Mouse (Mus musculus): ENCODE data around the gene Anp32b.

Gene Anp32b

DNA sequence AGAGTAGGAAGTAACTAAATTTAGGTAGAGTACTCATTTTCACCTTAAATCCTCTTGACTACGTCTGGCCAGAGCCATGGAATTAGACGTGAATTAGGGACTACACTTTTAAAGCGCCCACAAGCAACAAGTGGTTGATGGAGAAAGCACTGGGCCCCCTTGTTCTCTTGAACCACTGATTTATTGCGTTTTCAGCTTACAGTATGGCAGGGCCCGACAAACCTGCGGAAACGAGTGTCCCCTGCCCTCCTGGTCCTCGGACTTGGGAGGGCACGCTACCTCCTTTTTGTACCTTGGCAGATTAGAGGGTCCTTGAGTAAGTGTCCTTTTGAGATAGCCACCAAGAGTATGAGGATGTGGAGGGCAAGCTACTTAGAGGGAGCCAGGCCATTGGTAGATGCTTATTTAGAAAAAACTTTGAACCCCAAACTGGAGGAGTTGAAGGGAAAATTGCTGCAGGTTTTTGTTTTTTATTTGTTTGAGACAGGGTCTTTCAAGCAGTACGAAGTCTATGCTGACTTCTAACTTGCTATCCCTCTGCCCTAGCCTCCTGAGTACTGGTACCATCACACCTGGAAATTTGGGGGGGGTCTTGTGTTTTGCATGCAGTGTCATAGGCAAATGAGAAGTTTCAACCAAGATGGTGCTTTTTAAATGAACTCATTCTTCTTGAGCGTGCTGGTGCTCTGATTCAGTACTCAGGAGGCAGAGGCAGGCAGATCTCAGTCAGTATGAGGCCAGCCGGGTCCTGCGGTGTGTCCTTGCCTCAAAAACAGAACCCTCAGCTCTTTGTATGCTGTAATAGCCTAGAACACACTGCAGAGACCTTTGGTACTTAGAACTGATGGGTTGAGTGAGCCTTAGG lies 2.4 kb downstream of the Anp32b start:
- no peak for DNase-seq (ENCODE audit: low read depth)

DNA sequence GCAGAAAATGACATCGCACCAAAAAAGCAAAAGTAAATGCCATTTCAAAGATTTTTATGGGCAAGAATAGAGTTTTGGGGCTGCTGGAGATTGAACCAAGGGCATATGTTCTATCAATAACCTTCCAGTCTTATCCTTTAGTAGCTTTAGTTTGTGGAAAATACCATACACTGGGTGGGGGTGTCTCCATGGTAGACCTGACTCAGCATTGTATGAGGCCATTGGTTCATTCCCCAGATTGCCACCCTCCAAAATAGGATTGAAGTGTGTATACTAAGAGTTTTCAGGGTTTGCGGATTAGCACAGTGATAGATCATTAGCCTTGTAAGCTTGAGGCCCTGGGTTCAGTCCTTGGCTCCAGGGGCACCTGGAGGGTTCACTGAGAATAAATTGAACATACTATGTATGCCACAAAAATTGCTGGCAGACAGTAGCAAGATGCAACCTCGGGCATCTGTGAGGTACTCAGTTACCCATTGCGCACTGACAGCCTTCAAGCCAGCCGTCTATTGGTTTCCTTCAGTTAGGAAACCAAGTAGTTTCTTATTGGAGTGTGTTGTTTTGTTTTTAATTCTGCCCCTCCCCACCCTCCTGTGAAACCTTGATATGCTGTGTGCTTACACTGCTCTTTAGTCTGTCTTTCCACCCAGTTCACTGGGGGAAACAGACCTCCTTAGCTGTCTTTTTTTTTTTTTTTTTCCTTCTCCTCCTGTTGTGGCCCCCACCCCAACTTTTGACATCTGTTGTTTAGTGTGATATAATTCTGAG lies 3.6 kb downstream of the Anp32b start:
- peak; percentile 50 for DNase-seq (ENCODE audit: low read depth)

DNA sequence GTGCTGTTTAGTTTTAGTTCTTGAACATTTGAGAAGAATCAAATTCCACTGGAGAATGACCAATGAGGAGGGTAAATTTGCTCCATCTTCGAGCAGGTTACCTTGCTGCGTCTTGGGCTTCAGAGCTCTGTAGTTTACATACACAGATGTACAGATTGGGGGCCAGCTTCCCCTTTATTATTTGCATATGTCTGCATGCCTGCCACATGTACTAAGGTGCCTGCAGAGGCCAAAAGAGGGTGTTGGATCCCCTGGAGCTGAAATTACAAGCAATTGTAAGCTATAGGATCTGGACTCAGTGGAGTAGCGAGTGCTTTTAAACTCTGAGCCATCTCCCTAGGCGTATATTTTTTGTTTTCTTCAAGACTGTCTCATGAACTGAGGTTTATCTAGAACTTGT lies 6.1 kb downstream of the Anp32b start:
- no peak for DNase-seq (ENCODE audit: low read depth)

DNA sequence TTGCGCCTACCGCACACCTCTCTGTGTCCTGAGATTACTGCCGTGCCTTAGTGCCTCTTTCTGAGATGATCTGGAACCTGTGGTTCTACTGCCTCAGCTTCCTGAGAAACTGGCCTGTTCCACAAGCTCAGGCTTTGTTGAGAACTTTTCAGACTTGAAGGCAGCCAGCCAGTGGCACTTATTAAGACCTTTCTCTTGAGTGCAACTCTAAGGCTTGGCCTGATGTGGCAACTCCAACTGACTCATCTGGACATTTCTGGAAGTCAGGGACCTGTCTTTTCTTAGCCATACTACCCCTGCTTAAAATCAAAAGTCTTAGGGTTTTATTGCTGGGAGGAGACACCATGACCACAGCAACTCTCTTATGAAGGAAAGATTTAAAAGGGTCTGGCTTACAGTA lies 6.5 kb downstream of the Anp32b start:
- DNase-seq (ENCODE audit: low read depth) = no peak

DNA sequence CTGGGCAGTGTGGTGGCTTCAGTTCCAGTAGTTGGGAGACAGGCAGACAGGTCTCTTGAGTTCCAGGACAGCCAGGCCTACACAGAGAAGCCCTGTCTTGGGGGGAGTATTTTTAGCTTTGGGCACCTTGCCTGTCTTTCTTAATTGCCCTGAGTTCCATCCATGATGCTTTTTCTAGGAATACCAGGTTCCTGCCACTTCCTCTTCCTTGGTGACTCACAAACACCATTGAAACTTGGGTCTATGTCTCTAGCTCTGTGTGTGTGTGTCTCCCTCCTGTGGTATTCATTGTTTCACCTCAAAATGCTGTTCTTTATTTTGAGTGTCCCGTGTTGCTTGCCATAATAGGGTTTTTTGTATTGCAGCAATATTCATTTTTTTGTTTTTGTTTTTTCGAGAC lies 7.7 kb downstream of the Anp32b start:
- no peak for DNase-seq (ENCODE audit: low read depth)

DNA sequence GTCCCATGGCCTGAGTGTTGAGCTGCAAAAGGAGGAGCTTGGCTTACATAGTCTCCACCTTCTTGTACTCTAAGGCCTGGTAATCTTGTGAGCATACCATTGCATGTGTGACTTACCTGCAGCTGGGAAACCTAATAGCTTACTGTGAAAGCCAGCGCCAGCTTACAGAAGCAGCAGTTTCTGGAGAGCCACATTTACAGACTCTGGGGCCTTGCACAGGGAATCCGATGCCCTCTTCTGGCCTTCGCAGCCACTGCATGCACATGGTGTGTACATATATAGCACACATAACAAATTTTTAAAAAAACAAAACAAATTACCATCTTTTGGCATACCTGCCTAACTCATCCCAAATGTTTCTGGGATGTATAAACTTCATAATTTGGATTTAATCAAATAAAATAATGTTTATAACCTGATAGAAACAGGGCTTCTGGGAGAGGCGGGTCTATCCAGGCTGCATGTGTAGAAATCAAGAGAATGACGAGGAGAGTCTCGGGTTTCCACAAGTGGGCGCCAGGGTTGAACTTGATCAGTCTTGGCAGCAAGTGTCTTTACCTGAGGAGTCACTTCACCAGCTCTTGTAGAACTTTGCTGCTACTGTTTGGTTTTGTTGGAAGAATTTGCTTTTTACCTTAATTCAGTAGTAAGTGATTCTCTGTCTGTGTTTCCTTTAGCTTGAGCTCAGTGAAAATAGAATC lies 12.6 kb downstream of the Anp32b start:
- peak; percentile 70 for DNase-seq (ENCODE audit: low read depth)

DNA sequence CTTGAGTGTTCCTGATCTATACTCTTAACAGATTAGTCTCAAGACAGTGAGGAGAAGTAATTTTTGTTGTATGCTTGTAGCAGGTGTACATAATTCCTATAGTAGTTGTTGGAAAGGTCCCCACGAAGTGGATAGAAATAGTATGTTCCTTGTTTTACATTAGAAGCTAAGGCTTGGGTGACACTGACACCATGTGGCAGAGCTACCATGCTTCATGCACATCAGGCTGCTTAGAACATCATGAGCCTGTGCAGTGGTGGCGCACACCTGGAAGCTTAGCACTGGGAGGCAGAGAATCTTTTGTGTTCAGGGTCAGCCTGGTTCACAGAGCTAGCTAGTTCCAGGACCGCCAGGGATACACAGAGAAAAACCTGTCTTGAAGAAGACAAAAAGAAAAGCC lies 15.0 kb downstream of the Anp32b start:
- DNase-seq (ENCODE audit: low read depth) = peak; percentile 47

DNA sequence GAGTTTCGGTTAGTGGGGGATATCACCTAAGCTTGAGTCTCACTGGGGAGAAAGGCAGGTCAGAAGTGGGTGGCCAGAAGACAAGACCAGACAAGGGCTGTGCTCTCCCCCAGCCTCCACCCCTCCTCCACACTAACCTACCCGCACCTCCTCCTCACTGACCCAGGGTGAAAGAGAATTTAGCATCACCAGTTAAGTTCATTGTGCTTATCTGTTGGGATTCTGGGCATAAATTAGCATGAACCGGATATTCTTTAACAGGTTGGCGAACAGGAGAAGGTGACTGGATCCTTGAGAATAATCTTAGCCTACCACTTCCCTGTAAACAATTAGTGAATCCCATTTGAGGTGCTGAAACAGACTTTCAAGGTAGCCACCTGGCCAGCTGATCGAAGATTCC lies 24.4 kb downstream of the Anp32b start:
- no peak for DNase-seq (ENCODE audit: low read depth)

DNA sequence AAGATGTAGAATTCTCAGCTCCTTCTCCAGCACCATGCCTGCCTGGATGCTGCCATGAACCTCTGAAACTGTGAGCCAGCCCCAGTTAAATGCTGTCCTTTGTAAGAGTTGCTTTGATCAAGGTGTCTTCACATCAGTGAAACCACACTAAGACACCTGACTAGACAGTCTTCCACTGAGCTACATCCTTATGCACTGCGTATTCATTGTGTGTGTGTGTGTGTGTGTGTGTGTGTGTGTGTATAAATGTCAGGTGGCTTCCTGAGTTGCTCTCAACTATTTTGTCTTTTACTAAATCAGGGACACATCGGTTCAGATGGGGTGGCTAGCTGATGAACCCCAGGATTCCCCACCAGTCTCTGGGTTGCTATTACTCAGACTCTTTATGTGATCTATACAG lies 28.4 kb downstream of the Anp32b start:
- DNase-seq (ENCODE audit: low read depth) = peak; percentile 69

DNA sequence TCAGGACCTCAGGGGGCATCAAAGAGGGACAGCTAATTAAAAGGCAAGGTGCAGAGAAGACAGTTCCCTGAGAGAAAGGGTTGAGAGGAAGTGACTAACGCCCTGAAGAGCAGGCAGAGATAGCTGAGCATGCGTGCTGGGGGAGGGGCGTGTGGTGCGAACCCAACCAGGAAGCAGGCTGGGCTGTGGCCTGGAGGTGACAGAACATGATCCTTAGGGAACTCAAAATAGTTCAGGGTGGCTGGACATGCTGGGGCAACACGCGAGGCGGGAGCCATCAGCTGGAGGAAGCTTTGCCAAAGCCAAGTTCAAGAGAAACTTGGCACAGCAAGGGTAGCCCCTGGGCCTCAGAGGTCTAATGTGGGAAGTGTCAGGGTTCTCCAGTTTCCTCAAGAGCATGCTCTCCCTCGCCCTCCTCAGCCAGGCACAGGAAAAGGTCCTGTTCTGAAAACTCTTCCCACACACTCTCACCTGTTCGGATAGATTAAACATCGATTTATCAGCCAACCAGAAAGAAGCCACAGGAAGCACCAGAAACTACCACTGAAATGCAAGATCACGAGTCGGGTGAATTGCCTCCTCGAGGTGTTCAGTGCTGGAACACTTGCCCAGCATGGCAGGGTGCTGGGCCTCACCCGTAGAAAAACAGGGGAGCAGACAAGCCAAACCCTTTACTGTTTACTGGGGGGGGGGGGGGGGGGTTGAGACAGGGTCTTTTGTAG lies 35.2 kb downstream of the Anp32b start:
- DNase-seq (ENCODE audit: low read depth) = peak; percentile 88

DNA sequence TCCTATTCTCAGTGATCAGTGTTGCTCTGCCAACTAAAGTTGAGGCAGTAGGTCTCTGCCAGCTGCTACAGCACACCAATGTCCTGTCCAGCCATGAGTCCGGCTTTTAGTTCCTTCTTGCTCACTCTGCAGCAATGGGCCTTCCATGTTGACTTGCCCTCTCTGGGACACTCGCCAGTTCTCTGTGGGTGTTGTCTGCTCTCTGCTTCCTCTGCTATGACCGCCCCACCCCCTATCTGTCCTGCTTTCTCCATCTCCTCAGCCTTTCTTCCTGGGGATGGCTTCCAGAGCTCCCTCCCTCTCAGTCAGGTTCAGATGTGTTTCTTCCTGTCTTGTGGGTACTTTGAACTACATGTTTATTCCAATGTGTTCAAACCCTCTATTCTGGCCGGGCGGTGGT lies 36.6 kb downstream of the Anp32b start:
- DNase-seq (ENCODE audit: low read depth) = no peak

DNA sequence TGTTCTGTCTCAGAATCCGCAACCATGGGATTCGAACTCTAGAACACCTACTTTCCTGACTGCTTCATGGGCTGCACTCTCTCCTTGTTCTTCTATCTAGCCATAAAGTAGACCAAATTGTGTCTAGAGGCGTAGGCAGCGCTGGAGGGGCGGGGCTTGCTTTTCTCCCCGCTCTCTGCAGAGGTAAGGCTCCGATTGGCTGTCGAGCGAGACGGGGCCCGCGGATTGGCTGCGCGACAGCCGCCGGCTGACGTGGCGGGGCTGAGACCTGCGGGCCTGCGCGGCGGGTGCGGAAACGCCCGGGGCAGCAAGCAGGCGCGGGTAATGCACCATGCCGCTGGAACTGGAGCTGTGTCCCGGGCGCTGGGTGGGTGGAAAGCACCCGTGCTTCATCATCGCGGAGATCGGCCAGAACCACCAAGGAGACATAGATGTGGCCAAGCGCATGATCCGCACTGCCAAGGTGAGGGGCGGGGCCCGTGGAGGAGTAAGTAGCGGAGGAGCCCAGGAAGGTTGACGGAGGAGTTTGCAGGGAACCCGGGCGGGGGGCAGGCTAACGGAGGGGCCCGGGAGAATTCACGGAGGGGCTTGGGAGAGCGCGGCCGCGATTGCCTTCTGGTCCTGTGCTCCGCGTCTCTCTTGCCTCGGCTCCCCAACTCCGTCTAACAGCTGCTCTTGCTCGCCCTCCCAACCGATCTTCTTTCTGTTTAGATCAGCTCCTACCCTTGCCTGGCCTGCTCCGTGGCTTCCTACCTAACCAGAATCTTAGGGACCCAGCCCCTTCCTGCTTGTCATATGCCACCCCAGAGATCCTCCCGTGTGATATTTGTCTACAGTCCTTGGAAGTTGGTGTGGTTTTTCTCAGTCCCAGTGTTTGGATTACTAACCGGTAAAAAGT lies 38.6 kb downstream of the Anp32b start, which contains the start of gene Nans:
Gene Nans, plus strand, starts transcription at position 221 of the 898 bp plus-strand sequence.
- peak; percentile 96 for DNase-seq (ENCODE audit: low read depth)

DNA sequence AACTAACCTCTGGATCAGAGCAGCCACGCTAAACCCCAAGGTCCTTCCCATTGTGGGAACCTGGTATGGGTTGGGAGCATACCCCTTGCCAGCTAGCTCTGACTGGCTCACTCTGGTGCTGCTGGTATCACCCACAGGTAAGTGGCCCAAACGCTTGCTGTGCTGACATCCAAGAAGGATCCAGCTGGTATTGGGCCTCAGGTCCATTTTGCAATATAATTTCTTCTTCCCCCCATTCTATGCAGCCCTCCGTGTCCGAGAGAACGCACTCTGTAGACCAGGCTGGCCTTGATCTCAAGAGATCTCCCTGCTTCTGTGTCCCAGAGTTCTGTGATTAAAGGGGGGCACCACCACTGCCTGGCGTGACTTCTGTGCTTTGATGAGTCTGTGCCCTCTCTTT lies 42.4 kb downstream of the Anp32b start:
- no peak for DNase-seq (ENCODE audit: low read depth)

DNA sequence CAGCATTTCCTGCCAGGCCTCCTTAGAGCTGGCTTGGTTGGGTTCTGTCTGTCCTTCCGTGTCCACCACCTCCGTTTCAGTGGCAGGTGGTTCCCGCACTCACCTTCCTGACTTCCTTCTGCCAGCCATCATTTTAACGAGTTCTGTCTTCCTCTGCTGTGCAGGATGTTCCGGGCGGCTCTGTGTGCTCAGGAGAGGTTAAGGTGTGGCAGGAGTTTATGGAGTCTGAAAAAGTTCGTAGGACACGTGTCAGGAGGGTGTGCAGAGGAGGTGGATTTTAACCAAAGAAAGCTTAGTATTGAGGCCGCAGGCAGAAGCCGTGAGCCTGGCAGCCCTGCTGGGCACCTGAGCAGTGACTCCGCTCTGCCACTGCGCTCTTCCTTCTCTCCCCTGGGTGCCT lies 44.8 kb downstream of the Anp32b start:
- DNase-seq (ENCODE audit: low read depth) = no peak

DNA sequence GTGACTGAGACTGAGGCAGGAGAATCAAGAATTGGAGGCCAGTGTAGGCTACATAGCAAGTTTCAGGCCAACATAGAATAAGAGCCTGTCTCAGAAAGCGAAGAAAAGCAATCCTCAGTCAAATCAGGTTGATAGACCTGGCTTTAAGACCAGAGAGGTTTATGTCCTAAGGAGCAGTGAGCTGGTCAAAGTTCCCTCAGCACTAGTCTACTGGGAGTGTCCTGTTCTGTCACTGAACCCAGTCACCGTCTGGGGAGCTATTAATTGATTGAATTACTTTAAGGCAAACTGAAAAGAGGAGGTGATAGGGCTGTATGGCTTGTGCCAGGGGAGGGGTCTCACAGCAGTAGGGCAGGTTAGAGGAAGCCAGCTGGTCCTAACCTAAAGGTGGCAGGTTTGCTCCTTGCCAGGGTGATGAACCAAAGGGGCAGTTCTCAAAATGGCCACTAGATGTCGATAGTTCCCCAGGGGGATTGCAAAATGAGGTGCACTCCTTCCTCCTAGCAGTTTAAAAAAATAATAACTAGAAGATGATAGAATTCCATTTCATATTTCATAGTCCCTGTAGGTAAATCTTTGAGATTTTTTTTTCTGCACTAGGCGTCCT lies 46.7 kb downstream of the Anp32b start:
- DNase-seq (ENCODE audit: low read depth) = peak; percentile 91

DNA sequence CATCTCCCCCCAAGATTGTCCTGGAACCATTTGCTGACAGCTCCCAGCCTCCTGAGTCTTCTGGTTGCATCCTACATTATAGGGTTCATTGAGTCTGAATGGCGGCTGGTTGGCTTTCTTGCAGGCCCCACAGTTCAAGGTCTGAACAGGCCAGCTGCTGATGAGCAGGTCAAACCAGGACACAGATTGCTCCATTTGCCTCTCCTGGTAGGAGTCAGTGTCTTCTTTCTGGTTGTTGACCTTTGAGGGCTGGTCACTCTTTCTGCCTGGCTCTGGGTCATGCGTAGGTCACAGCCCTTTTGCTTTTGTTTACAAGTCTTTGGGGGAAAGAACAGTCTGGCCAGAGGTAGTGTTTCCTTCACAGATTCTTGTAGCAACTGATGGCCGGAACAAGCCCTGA lies 47.8 kb downstream of the Anp32b start:
- DNase-seq (ENCODE audit: low read depth) = no peak

DNA sequence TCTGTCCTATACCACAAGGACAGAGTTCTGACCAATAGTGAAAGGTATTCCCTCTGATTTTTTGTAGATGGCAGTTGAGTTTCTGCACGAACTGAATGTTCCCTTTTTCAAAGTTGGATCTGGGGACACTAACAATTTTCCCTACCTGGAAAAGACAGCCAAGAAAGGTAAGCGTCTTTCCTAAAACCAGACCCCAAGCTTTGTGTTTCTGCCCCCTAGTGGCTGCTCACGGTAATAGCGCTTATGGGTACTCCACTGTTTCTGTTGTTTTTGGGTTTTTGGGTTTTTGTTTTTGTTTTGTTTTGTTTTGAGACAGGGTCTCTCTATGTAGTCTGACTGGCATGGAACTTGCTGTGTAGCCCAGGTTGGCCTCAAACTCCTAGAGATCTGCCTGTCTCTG lies 48.3 kb downstream of the Anp32b start:
- DNase-seq (ENCODE audit: low read depth) = peak; percentile 76

DNA sequence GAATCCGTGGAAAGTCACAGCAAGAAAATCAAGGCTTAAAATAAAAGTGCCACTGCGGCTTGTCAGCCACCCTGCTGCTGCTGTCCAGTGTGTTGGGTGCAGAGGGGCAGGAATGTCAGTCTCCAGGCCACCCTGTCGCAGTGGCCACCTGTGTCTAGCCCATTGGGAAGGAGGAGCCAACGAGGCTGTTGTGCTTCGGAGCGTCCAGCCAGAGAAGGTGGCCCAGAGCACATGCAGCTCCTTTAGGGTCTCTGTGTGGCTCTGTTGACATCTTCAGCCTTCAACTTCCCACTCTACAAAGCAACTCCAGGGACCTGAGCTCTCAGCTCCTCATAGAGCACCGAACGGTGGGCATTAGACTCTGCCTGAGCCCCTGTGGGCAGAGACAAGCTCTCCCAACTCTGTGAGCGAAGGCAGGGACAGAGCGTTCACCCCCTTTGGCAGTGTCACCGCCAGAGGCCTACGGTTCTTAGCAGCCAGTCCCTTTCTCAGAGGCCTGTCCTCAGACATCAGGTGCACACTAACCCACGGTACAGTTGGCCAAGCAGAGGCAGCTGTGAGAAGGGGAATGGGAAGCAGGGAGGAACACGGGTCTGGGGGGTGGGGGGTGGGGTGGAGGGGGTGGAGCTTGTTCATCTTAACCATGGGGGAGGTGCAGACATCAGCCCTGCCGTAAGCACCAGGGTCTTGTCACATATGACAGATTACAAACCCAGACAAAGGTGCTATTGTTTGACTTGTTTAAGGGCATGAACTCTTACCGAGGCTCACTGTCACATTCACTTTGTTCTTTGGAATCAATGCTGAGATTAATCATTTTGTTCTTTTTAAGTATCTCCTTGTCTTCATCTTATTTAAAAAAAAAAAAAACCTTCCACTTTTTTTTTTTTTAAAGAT lies 52.2 kb downstream of the Anp32b start:
- DNase-seq (ENCODE audit: low read depth) = no peak

DNA sequence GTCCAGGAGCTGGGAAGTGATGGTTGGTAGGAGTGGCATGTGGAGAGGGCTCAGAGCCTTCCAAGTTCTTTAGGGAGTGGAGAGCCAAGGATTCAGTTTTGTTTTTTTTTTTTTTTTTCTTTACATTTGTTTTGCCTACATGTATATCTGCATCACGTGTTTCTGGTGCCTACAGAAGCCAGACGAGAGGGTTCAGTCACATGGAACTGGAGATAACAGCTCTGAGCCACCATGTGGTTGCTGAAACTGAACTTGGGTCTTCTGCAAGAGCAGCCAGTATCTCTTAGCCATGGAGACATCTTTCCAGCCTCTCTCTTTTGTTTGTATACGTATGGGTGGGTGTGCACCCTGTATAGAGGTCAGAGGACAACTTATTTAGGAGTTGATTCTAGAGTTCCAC lies 53.2 kb downstream of the Anp32b start:
- no peak for DNase-seq (ENCODE audit: low read depth)
